Mouse (Mus musculus): ENCODE measurements around the gene Adcy9. TPM values are rescaled to one million over a fixed set of nuclear protein-coding genes. Genes with fewer than 3 reads are reported as not detected.
"Not testable (repeated sequence)": the region's sequence is repeated elsewhere in the genome, so short reads cannot be mapped to it uniquely, and the experiment has no call there.

Gene Adcy9
- total RNA-seq, 1 experiment from 2014 or later = 11.6 TPM

- ATAC-seq (replicated peaks; ENCODE audit: low read depth, poor library complexity, severe bottlenecking) = no peak
Measured at GRCm38 (mm10) chr16:4283267-4283851, 136.9 kb downstream of the Adcy9 start.

DNA sequence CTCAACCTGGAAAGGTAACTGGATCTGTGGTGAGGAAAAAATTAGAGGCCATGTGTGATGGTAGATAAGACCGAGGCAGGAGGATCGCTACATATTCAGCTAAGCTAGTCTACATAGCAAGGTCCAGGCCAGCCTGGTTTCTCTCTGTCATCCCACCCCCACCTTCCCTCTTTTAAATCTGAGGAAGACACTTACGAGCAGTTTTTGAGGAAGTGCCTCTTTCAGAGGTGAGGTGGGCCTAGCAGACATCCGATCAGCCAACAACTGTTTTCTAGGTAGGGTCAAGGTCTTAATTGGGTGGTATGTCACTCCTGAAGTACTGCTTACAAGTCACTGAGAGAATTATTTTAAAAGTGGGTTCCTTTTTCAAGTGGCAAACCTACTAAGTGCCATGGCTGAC, 138.8 kb downstream of the Adcy9 start:
- ATAC-seq (replicated peaks; ENCODE audit: low read depth, poor library complexity, severe bottlenecking) = peak; percentile 41; the same call in 1 of the 2 replicates

DNA sequence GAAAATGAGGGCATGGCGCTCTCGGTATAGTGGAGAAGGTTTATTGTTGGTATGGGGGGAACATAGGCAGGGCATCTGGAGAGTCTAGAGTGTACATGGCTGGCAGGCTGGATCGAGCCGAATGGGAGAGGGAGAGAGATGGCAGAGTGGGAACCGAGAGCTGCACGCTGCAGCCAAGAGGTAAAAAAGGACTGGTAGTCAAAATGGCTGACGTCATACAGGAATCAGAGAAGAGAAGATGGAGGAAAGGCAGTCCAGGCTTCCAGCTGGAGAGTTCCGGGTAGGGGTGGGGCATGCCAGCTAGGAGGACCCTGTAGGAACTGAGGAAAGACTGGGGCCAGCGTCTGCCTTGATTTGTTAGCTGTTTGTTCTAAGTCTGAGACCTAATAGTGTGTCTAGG, 139.3 kb downstream of the Adcy9 start:
- ATAC-seq (replicated peaks; ENCODE audit: low read depth, poor library complexity, severe bottlenecking) = no peak

- ATAC-seq (replicated peaks; ENCODE audit: low read depth, poor library complexity, severe bottlenecking) = no peak
Measured at GRCm38 (mm10) chr16:4279601-4280000, 140.7 kb downstream of the Adcy9 start.

GRCm38 (mm10) chr16:4276621-4277020, 143.7 kb downstream of the Adcy9 start:
- no peak for ATAC-seq (replicated peaks; ENCODE audit: low read depth, poor library complexity, severe bottlenecking)

- ATAC-seq (replicated peaks; ENCODE audit: low read depth, poor library complexity, severe bottlenecking) = no peak
Measured at GRCm38 (mm10) chr16:4276151-4276550, 144.1 kb downstream of the Adcy9 start.

DNA sequence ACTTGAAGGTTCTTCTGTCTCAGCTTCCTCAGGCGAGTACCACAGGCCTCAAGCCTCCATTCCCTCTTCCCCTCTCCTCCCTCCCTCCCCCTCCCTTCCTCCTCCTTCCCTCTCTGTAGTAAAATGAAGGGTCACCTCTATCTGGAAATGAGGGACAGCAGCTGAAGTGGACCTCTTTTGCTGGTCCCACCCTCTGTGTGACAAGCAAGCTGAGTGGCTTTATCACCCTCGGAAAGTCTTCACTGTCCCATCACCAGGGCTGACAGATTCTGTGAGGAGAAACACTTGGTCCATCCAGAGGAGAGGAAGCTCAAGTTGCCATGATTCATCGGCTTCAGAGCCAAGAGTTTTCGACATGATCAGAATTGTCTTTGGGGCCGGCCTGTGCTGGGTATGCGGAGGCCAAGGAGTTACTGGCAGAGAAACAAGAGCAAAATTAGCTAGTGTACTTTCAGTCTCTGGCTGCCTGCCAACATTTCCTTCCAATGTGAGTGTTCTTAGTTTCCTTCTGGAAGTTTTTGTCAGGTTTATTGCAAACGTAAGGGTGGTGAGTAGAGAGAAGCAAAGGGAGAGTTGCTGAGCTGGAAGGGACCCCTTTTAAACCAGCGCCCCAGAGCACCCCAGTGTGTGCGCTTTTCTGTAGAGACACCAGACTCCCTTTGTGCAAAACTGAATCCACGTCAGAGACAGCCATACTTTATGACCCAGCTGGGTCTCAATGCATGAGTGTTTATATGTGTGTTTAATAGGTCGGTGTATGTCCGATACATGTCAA, 146.4 kb downstream of the Adcy9 start:
- ATAC-seq (replicated peaks; ENCODE audit: low read depth, poor library complexity, severe bottlenecking) = no peak

DNA sequence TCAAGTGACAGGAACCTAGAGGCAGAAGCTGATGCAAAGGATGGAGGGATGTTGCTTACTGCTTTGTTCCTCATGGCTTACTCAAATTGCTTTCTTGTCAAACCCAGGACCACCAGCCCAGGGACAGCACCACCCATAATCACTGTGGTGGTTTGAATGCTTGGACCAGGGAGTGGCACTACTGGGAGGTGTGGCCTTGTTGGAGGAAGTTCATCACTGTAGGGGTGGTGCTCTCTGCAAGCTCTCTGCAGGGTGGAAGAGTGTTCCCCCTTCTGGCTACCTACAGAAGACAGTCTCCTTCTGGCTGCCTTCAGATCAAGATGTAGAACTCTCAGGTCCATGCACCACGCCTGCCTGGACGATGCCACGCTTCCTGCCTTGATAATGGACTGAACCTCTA, 148.0 kb downstream of the Adcy9 start:
- ATAC-seq (replicated peaks; ENCODE audit: low read depth, poor library complexity, severe bottlenecking) = peak; percentile 50; the same call in 1 of the 2 replicates

GRCm38 (mm10) chr16:4270911-4271310, 149.4 kb downstream of the Adcy9 start:
- ATAC-seq (replicated peaks; ENCODE audit: low read depth, poor library complexity, severe bottlenecking) = no peak

DNA sequence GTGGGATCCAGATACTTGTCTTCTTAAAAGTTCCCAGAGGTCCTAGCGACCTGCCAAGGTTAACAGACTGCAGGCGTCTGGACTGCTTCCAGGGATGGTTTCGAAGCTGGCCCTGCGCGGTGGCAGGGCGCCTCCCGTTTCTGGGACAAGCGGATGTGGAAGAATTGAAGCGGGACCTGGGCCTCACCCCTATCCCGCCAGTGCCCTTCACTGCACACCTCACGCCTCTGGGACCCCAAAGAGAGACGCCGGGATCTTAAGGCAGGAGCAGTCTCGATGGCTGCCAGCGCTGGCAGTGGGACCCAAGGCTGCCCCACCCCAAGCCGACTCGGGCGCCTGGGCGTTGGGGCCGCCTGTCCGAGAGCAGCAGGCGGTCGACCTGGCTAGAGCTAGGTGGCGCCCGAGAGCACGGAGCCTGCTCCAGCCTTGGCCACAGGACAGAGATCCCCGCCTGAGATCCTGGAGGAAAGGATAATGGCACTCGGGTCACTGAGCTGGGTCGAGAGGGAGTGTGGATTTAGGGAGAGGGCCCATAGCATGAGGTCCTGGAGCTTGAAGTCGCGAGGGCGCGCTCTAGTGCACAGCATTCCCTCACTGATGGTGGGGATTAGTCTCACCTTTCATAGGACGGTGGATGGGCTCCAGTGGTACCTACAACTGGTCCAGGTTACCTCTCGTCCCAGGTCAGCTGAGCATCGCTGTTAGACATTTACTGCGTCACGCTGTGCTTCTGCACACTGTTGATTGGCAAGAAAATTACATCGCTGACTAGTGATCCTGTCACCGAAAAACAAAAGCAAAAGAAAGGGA, 152.2 kb downstream of the Adcy9 start:
- peak; percentile 95 for ATAC-seq (replicated peaks; ENCODE audit: low read depth, poor library complexity, severe bottlenecking)

GRCm38 (mm10) chr16:4267453-4267852, 152.8 kb downstream of the Adcy9 start:
- no peak for ATAC-seq (replicated peaks; ENCODE audit: low read depth, poor library complexity, severe bottlenecking)

DNA sequence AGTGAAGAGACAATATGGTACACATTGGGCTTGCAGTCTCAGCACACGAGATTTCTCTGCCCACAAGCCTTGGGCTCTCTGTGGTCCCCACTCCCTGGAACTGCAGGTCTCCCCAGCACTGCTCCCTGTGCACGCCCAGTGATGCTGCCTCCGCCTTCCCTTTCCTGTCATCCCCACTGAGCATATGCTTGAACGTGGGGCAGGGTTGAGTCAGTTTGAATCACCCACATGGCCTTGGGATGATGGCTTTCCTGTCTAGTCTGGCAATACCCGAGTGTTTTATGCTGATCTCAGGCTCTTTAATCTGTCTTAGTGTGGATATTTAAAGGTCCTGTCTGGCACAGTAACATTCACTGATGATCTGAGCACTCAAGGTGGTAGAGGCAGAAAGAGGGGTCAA, 154.9 kb downstream of the Adcy9 start:
- no peak for ATAC-seq (replicated peaks; ENCODE audit: low read depth, poor library complexity, severe bottlenecking)

- no peak for ATAC-seq (replicated peaks; ENCODE audit: low read depth, poor library complexity, severe bottlenecking)
Measured at GRCm38 (mm10) chr16:4263486-4263885, 156.8 kb downstream of the Adcy9 start.

GRCm38 (mm10) chr16:4257546-4257945, 162.8 kb downstream of the Adcy9 start:
- no peak for ATAC-seq (replicated peaks; ENCODE audit: low read depth, poor library complexity, severe bottlenecking)

DNA sequence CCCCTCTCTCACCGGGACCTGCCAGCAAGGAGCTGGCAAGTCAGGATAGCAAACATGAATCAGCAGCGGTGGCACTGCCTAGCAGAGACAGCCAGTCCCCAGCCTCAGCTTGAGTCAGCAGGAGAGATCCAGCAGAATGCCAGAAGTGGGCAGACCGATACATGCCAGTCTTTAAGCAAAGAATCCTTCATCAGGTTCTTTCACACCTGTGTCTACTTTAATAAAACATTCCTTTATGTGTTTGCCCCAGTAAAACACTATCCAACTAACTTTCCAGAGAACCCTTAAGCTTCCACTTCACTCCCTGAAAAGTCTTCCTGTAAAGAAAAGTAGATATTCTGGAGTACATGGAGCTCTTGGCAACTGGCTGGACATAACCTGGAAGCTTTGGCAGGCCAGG, 171.5 kb downstream of the Adcy9 start:
- no peak for ATAC-seq (replicated peaks; ENCODE audit: low read depth, poor library complexity, severe bottlenecking)

DNA sequence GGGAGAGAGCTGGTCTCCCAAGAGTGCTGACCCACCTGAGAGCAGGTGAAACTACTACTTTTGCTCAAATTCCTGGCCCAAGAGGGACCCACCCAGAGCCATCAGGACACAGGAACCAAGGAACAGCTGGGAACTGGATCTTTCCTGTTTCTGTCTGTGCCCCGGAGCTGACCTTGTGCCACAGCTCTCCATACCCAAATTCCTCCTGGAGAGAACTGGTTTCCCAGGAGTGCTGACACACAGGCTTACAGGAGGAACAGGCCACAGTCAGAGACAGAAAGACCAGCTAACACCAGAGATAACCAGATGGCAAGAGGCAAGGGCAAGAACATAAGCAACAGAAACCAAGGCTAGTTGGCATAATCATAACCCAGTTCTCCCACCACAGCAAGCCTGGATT, 175.1 kb downstream of the Adcy9 start:
- not testable (repeated sequence) for ATAC-seq (replicated peaks; ENCODE audit: low read depth, poor library complexity, severe bottlenecking)

Other genes starting within 250 kb of the Adcy9 start
- 52.6 and 55.2 TPM in 2 replicates for gene Crebbp, start 206.5 kb downstream of the Adcy9 start, total RNA-seq (2017)
- 14.1 and 23.1 TPM in 2 replicates for gene Srl, start 121.3 kb upstream of the Adcy9 start, total RNA-seq (2017)
- gene Tfap4, start 139.4 kb upstream of the Adcy9 start, total RNA-seq (2017) = 53.1 and 60.7 TPM in 2 replicates
- 2.9 and 5.8 TPM in 2 replicates for gene Glis2, start 174.2 kb upstream of the Adcy9 start, total RNA-seq (2017)
- 8.3 and 11.1 TPM in 2 replicates for gene Pam16, start 204.5 kb upstream of the Adcy9 start, total RNA-seq (2017)
- 0.10 and 0.46 TPM in 2 replicates for gene Vasn, start 219.4 kb upstream of the Adcy9 start, total RNA-seq (2017)
- gene Dnaja3, start 219.5 kb upstream of the Adcy9 start, total RNA-seq (2017) = 55.8 and 68.1 TPM in 2 replicates